Mouse (Mus musculus) thymus, postnatal 4 days (tissue): ENCODE measurements around the gene Irf8.
A peak's percentile ranks its signal among the peaks of the same experiment; 100 is the strongest.
"Not testable (repeated sequence)": the region's sequence is repeated elsewhere in the genome, so short reads cannot be mapped to it uniquely, and the experiment has no call there.

Experiments
- DNase-seq: peaks from one replicate; pipeline ENCODE4 v3.0.0; 2021

The Irf8 gene

DNA sequence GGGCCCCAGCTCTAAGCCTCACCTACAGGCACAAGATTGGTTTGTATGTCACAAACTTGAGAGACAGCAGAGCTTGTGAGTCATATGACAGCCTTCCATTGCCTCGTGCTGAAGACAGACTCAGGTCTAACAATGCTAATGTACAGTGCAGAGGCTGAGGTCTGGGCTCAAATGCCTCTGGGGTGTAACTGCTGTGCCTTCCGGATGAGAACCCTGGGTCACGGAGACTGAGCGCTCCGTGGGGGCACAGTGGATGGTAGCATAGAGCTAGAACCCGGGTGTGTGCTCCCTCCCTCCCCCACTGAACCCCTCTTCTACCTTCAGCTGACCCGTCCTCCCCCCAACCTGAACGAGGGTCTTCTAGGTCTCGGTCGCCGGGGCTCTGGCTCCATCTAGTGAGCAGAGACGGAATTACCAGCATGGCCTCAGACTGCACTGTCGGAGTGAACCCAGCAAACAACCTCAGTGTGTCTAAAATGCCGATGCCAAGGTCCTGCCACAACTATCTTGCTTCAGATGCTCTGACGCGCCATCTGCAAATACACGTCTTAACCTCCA lies 64.2 kb downstream of the Irf8 start:
- DNase-seq, result peak; percentile 83

DNA sequence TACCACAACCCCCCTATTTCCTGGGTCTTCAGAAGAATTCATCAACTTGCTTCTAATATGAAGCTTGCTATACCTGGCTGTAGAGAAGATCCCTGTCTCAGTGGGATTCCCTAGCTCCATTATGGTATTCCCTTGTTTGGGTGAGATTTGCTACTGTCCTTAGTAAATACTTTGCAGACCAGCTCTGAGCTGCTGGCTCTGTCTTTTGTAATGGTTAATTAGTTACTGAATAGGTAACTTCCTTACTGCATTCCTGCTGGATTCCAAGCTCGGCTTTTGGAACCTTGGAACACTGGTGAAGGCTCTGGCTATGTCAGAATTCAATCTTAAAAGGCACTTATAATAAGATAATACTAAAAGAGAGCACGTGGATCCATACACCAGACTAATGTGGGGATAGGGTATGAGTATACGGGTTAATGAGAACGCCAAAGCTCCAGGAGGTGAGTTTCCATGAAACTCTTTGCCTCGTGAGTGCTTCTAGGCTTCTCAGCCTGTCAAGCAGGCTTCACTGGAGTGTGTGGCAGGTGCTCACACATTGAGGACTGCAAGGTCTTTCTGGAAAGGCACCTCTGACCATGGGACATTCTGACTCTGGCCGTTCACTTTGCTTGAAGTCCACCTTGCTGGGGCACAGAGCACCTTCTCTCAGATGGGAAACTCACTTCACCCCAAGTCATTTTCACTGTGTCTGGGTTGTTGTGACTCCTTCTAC lies 67.7 kb downstream of the Irf8 start:
- DNase-seq, result not testable (repeated sequence)

DNA sequence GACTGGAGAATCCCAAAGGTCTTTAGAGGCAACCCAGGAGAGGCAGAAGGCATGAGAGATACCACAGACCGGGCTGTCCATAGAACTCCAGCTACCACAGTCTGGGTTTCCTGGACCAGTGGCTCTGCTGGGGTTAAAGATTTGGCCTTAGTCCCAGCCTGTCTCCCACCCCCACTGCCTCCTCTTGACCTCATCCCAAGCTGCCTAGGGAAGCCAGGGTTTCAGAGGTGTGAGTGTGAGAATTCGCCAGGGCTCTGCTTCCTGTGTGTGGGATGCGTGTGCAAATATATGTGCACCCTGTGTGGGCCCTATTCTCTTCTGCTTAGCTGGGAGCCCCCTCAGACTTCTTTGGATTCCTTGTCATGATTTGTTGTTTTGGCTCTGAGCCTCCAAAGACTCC lies 68.6 kb downstream of the Irf8 start:
- DNase-seq, result no peak
